20 mouse cellular contexts compared by ENCODE assay signal in genomic region chr5:129968417-129968816, GRCm38 (mm10). TPM values are rescaled to one million over a fixed set of nuclear protein-coding genes. Genes with fewer than 3 reads are reported as not detected.
DNase-seq lines count a peak whose midpoint lies in the region; ATAC-seq and TF ChIP-seq lines count a peak whose summit lies in the region.
"Had no signal": no experiment of that assay in that cellular context is flagged by ENCODE, and none has a peak within 500 bp of the region (broad histone marks: within the 10 kb centered on the region; RNA-seq: fewer than 3 reads in every experiment).

No protein-coding gene starts in this region.

- no peak overlapping the region for H3K4me3 ChIP-seq in liver, embryonic 12.5 days
- H3K4me3 ChIP-seq in liver, embryonic 11.5 days (ENCODE audit: low read depth, low read length) = no peak overlapping the region
- 0 out of 2 replicates have a peak overlapping the region, but pooled peaks have one; percentile 3 for H3K4me3 ChIP-seq in E14TG2a.4 (replicated peaks; ENCODE audit: low read length)
- H3K4me3 ChIP-seq in liver, postnatal 0 days (ENCODE audit: low read depth, low read length) = no peak overlapping the region
- H3K4me3 ChIP-seq: embryonic facial prominence, embryonic 13.5 days; forebrain, embryonic 12.5 days; heart, embryonic 13.5 days; hindbrain, embryonic 15.5 days had no signal

- H3K27me3 ChIP-seq in liver, embryonic 12.5 days (replicated peaks) = no peaks in the 10 kb centered on the region
- H3K27me3 ChIP-seq in liver, embryonic 11.5 days (replicated peaks; ENCODE audit: control insufficient read depth, insufficient read depth, low read length) = no peaks in the 10 kb centered on the region
- no peaks in the 10 kb centered on the region for H3K27me3 ChIP-seq in E14TG2a.4 (ENCODE audit: insufficient read depth, low read length)
- no peaks in the 10 kb centered on the region for H3K27me3 ChIP-seq in liver, postnatal 0 days (ENCODE audit: insufficient read depth, low read length)
- H3K27me3 ChIP-seq: embryonic facial prominence, embryonic 13.5 days; forebrain, embryonic 12.5 days; heart, embryonic 13.5 days; hindbrain, embryonic 15.5 days had no signal

- ATAC-seq in liver, embryonic 12.5 days = no peak
- no peak for ATAC-seq in liver, embryonic 11.5 days (replicated peaks; ENCODE audit: low FRiP score)
- peak; percentile 67 for ATAC-seq in liver, postnatal 0 days
- ATAC-seq: forebrain, postnatal 0 days had no signal

- TF ChIP-seq CTCF in E14TG2a.4 (conservative IDR thresholded peaks at IDR 0.05; ENCODE audit: low read length) = no peak
- no peak for TF ChIP-seq CTCF in liver, postnatal 0 days (IDR thresholded peaks at IDR 0.05; ENCODE audit: low read depth)

- DNase-seq in liver, embryonic 11.5 days (ENCODE audit: low spot score) = no peak
- peak; percentile 10 for DNase-seq in brain, adult 2 months (ENCODE audit: low read depth, low spot score)
- no peak for DNase-seq in liver, postnatal 0 days
- no peak for DNase-seq in adrenal gland, adult 18-20 months (ENCODE audit: low spot score in 2 of 2)
- no peak for DNase-seq in lung, postnatal 25 days (ENCODE audit: low spot score)
- DNase-seq: adrenal gland, adult 2 months; adrenal gland, postnatal 25 days; cerebellum, adult 11 months; cerebellum, adult 8-10 months; cerebellum, postnatal 25 days; forebrain, postnatal 0 days; gastrocnemius, postnatal 14 days; heart, postnatal 36 days had no signal

- no peak overlapping the region for H3K4me2 ChIP-seq in liver, embryonic 12.5 days
- H3K4me2 ChIP-seq in liver, embryonic 11.5 days = no peak overlapping the region
- no peak overlapping the region for H3K4me2 ChIP-seq in liver, postnatal 0 days (ENCODE audit: low read depth, low read length)
- H3K4me2 ChIP-seq: embryonic facial prominence, embryonic 13.5 days; forebrain, embryonic 12.5 days; heart, embryonic 13.5 days; hindbrain, embryonic 15.5 days had no signal

- no peak overlapping the region for H3K9ac ChIP-seq in liver, embryonic 12.5 days
- H3K9ac ChIP-seq in liver, embryonic 11.5 days (ENCODE audit: low read depth, low read length) = no peak overlapping the region
- no peak overlapping the region for H3K9ac ChIP-seq in liver, postnatal 0 days (replicated peaks)
- H3K9ac ChIP-seq: embryonic facial prominence, embryonic 13.5 days; forebrain, embryonic 12.5 days; forebrain, postnatal 0 days; heart, embryonic 13.5 days; hindbrain, embryonic 15.5 days had no signal

- H3K36me3 ChIP-seq in liver, embryonic 12.5 days = peaks cover 27% of the 10 kb centered on the region
- peaks cover 3% of the 10 kb centered on the region; the same call in 1 of the 2 replicates for H3K36me3 ChIP-seq in liver, embryonic 11.5 days (ENCODE audit: control insufficient read depth, insufficient read depth, low read length)
- H3K36me3 ChIP-seq in E14TG2a.4 (ENCODE audit: insufficient read depth, low read length) = peaks cover 51% of the 10 kb centered on the region
- H3K36me3 ChIP-seq in liver, postnatal 0 days (replicated peaks; ENCODE audit: insufficient read depth, low read length) = peaks cover 11% of the 10 kb centered on the region

- 0 out of 2 replicates have a peak overlapping the region, but pooled peaks have one; percentile 39 for H3K27ac ChIP-seq in liver, embryonic 12.5 days
- H3K27ac ChIP-seq in liver, embryonic 11.5 days (ENCODE audit: low read depth, low read length) = no peak overlapping the region
- peak overlapping the region; percentile 67 for H3K27ac ChIP-seq in liver, postnatal 0 days (ENCODE audit: low read depth)
- H3K27ac ChIP-seq: embryonic facial prominence, embryonic 13.5 days; forebrain, embryonic 12.5 days; heart, embryonic 13.5 days; hindbrain, embryonic 15.5 days had no signal

- 78% methylated on average over 7 of the region's 7 CpGs for WGBS in liver, embryonic 12.5 days (ENCODE audit: insufficient replicate concordance)
- 80% methylated on average over 7 of the region's 7 CpGs for WGBS in liver, embryonic 11.5 days
- 65% methylated on average over 7 of the region's 7 CpGs for WGBS in liver, postnatal 0 days (ENCODE audit: insufficient replicate concordance)

- H3K4me1 ChIP-seq in liver, embryonic 12.5 days = peaks cover 57% of the 10 kb centered on the region
- H3K4me1 ChIP-seq in liver, embryonic 11.5 days (replicated peaks; ENCODE audit: control insufficient read depth, insufficient read depth, low read length) = peaks cover 4% of the 10 kb centered on the region; the same call in 1 of the 2 replicates
- peaks cover 100% of the 10 kb centered on the region for H3K4me1 ChIP-seq in E14TG2a.4 (replicated peaks; ENCODE audit: low read depth, low read length)
- H3K4me1 ChIP-seq in liver, postnatal 0 days (ENCODE audit: insufficient read depth) = peaks cover 3% of the 10 kb centered on the region
- H3K4me1 ChIP-seq: embryonic facial prominence, embryonic 13.5 days; forebrain, embryonic 12.5 days; heart, embryonic 13.5 days; hindbrain, embryonic 15.5 days had no signal

- no peak for TF ChIP-seq EP300 in liver, postnatal 0 days (IDR thresholded peaks at IDR 0.05; ENCODE audit: low read depth)

- H3K9me3 ChIP-seq in liver, embryonic 12.5 days (replicated peaks) = no peaks in the 10 kb centered on the region
- no peaks in the 10 kb centered on the region for H3K9me3 ChIP-seq in liver, embryonic 11.5 days (ENCODE audit: control insufficient read depth, low read length)
- H3K9me3 ChIP-seq in E14TG2a.4 (ENCODE audit: low read length) = no peaks in the 10 kb centered on the region
- H3K9me3 ChIP-seq in liver, postnatal 0 days (ENCODE audit: low read length) = no peaks in the 10 kb centered on the region
- H3K9me3 ChIP-seq: embryonic facial prominence, embryonic 13.5 days; forebrain, embryonic 12.5 days; G1E; heart, embryonic 13.5 days; hindbrain, embryonic 15.5 days had no signal

RNA-seq across cellular contexts. Expression of gene Vkorc1l1, which starts 26.6 kb away (rescaled TPM):
- 29.8 and 31.2 TPM in 2 replicates for polyA plus RNA-seq in liver, embryonic 12.5 days (2016; fragmentation: Nextera tagmentation; extraction: Ambion mirVana)
- 29.4 and 30.4 TPM in 2 replicates for polyA plus RNA-seq in liver, embryonic 11.5 days (2014; fragmentation: Nextera tagmentation; extraction: Ambion mirVana)
- polyA plus RNA-seq in liver, postnatal 0 days (2015; fragmentation: Nextera tagmentation; extraction: Ambion mirVana) = 17.5 and 18.2 TPM in 2 replicates
- total RNA-seq in adrenal gland, adult 18-20 months (2021) = 10 to 100 TPM; 27.7 to 33.9 TPM

RNA-seq across cellular contexts. Expression of gene Gusb, which starts 34.4 kb away (rescaled TPM):
- polyA plus RNA-seq in liver, embryonic 12.5 days (2016; fragmentation: Nextera tagmentation; extraction: Ambion mirVana) = 44.8 and 49.1 TPM in 2 replicates
- 82.5 and 89.9 TPM in 2 replicates for polyA plus RNA-seq in liver, embryonic 11.5 days (2014; fragmentation: Nextera tagmentation; extraction: Ambion mirVana)
- 26.3 and 29.3 TPM in 2 replicates for polyA plus RNA-seq in liver, postnatal 0 days (2015; fragmentation: Nextera tagmentation; extraction: Ambion mirVana)
- 10 to 100 TPM; 48.8 to 52.0 TPM for total RNA-seq in adrenal gland, adult 18-20 months (2021)
